20 mouse cellular contexts compared by ENCODE assay signal in the genomic region with DNA sequence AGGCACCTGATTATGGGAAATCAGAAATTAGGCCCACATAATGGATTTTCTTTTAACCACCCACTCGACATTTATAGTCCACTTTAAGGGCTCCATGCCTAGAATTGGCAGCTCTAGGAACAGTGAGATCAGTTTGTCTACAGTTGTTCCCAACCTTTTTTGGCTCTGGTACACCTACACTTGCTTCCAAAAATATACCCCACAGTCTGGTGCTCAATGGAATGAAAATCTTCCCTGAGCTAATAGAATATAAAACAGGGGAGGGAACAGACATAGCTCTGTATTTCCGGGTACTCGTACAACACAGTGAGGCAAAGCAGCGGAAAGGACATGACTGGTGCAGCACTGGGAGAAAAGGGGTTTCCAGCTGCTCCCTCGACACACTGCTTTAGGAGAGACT. TPM values are rescaled to one million over a fixed set of nuclear protein-coding genes. Genes with fewer than 3 reads are reported as not detected.
DNase-seq lines count a peak whose midpoint lies in the region; ATAC-seq and TF ChIP-seq lines count a peak whose summit lies in the region.
"Had no signal": no experiment of that assay in that cellular context is flagged by ENCODE, and none has a peak within 500 bp of the region (broad histone marks: within the 10 kb centered on the region; RNA-seq: fewer than 3 reads in every experiment).

No protein-coding gene starts in this region.

- 62% methylated on average over 5 of the region's 5 CpGs for WGBS in heart, postnatal 0 days
- 77% methylated on average over 5 of the region's 5 CpGs for WGBS in liver, embryonic 11.5 days

- TF ChIP-seq EP300 in heart, postnatal 0 days (IDR thresholded peaks at IDR 0.05; ENCODE audit: low read depth): no peak

- H3K9ac ChIP-seq in heart, postnatal 0 days (replicated peaks; ENCODE audit: low read depth, low read length): no peak overlapping the region
- no peak overlapping the region for H3K9ac ChIP-seq in liver, embryonic 11.5 days (ENCODE audit: low read depth, low read length)

- ATAC-seq in frontal cortex, adult (ENCODE audit: low TSS enrichment): peak; percentile 95
- peak; percentile 24; the same call in 1 of the 2 replicates for ATAC-seq in heart, postnatal 0 days (ENCODE audit: insufficient read depth, low read depth)
- ATAC-seq in liver, embryonic 11.5 days (replicated peaks; ENCODE audit: low FRiP score): no peak
- ATAC-seq: activated CD4-positive, CD25-positive, alpha-beta regulatory T cell, adult 4 months; hindbrain, postnatal 0 days; Patski had no signal

- H3K27ac ChIP-seq in heart, postnatal 0 days (ENCODE audit: low read depth): peak overlapping the region; percentile 33
- no peak overlapping the region for H3K27ac ChIP-seq in liver, embryonic 11.5 days (ENCODE audit: low read depth, low read length)
- H3K27ac ChIP-seq: hindbrain, postnatal 0 days; kidney, postnatal 0 days had no signal

- H3K4me3 ChIP-seq in heart, postnatal 0 days (ENCODE audit: low read depth, low read length): no peak overlapping the region
- H3K4me3 ChIP-seq in liver, embryonic 11.5 days (ENCODE audit: low read depth, low read length): no peak overlapping the region
- H3K4me3 ChIP-seq: erythroblast, embryonic 14.5 days; myocyte had no signal

- no peaks in the 10 kb centered on the region for H3K27me3 ChIP-seq in heart, postnatal 0 days (ENCODE audit: control insufficient read depth, insufficient read depth, low read length)
- 0 out of 2 replicates have a peak, but pooled peaks cover 2% of the 10 kb centered on the region for H3K27me3 ChIP-seq in liver, embryonic 11.5 days (replicated peaks; ENCODE audit: control insufficient read depth, insufficient read depth, low read length)

- no peak for TF ChIP-seq CTCF in heart, postnatal 0 days (IDR thresholded peaks at IDR 0.05; ENCODE audit: low read depth)

- H3K36me3 ChIP-seq in heart, postnatal 0 days (replicated peaks; ENCODE audit: control insufficient read depth, insufficient read depth, low read length): no peaks in the 10 kb centered on the region
- no peaks in the 10 kb centered on the region for H3K36me3 ChIP-seq in liver, embryonic 11.5 days (ENCODE audit: control insufficient read depth, insufficient read depth, low read length)

- DNase-seq in frontal cortex, postnatal 25 days (ENCODE audit: low spot score in 2 of 2): no peak
- DNase-seq in heart, postnatal 0 days (ENCODE audit: low spot score): peak; percentile 39
- DNase-seq in heart, adult 8-10 months (ENCODE audit: low spot score): no peak
- peak; percentile 12 for DNase-seq in right cerebral cortex, adult 2 months (ENCODE audit: low spot score in 2 of 2)
- DNase-seq in right cerebral cortex, postnatal 14 days: no peak
- no peak for DNase-seq in liver, embryonic 11.5 days (ENCODE audit: low spot score)
- DNase-seq: adrenal gland, postnatal 25 days; gastrocnemius, postnatal 25 days; kidney, adult 11 months; lung, postnatal 10 days; midbrain, embryonic 14.5 days; spleen, adult 18-20 months; thymus, adult 2 months had no signal

- H3K9me3 ChIP-seq in heart, postnatal 0 days (replicated peaks; ENCODE audit: control insufficient read depth, low read length): no peaks in the 10 kb centered on the region
- H3K9me3 ChIP-seq in liver, embryonic 11.5 days (ENCODE audit: control insufficient read depth, low read length): no peaks in the 10 kb centered on the region

- H3K4me1 ChIP-seq in heart, postnatal 0 days (ENCODE audit: control insufficient read depth, insufficient read depth): no peaks in the 10 kb centered on the region
- H3K4me1 ChIP-seq in liver, embryonic 11.5 days (replicated peaks; ENCODE audit: control insufficient read depth, insufficient read depth, low read length): no peaks in the 10 kb centered on the region

- no peak overlapping the region for H3K4me2 ChIP-seq in heart, postnatal 0 days (ENCODE audit: low read depth, low read length)
- no peak overlapping the region for H3K4me2 ChIP-seq in liver, embryonic 11.5 days

RNA-seq across cellular contexts. Expression of a gene that starts 29.6 kb away (rescaled TPM):
- total RNA-seq in heart, postnatal 0 days (2014; rRNA removed; ENCODE audit: low replicate concordance): 0.38 and 9.0 TPM in 2 replicates
- 3.6 and 4.0 TPM in 2 replicates for polyA plus RNA-seq in heart, postnatal 0 days (2015; fragmentation: Nextera tagmentation; extraction: Ambion mirVana)
- total RNA-seq in heart, adult 8-10 months (2022): 1 to 10 TPM; 3.8 to 4.1 (median 4.0) TPM
- polyA plus RNA-seq in liver, embryonic 11.5 days (2014; fragmentation: Nextera tagmentation; extraction: Ambion mirVana): 2.4 and 4.2 TPM in 2 replicates

Comparison
In these comparisons a context has a peak if more than half of its experiments do, and no peak if none do; other contexts are left out.
1. DNase-seq: peak in heart, postnatal 0 days (single experiment) and right cerebral cortex, adult 2 months (2 of 2); none in frontal cortex, postnatal 25 days (0 of 2), heart, adult 8-10 months (single experiment), right cerebral cortex, postnatal 14 days (single experiment) and liver, embryonic 11.5 days (single experiment).